Mouse (Mus musculus): ENCODE results near the gene Rarres1. TPM values are rescaled to one million over a fixed set of nuclear protein-coding genes. Genes with fewer than 3 reads are reported as not detected.

Rarres1 gene
- total and polyA plus RNA-seq, 3 experiments: 0.34 TPM; not detected in 2

- in situ Hi-C loops (cut with MboI; ENCODE audit: low pct_ligation_motif_present, low pct_unique_long_range_greater_than_20kb, low sequenced_read_pairs): no loop called here
- dilution Hi-C loops (cut with MboI; ENCODE audit: extremely low pct_ligation_motif_present, extremely low pct_unique_long_range_greater_than_20kb, low sequenced_read_pairs): no loop called here
Measured at GRCm38 (mm10) chr3:67479806-67480205, 35.5 kb downstream of the Rarres1 start.

DNA sequence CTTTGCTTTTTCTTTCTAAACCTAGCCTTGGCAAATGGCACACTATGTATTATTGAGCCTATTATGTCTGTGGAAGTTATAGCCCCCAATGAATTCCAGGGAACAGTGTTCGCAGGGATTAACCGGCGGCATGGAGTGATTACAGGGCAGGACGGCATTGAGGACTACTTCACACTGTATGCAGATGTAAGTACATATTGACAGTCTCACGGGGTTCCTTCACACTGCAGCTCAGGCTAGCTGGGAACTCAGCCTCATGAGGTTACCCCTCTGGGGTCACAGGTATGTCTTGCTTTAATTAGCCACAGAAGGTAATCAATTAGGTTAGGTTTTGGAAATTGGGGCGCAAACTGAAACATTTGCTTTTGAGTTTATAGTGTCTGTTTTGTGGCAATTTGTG is 41.9 kb downstream of the Rarres1 start:
- in situ Hi-C loops (cut with MboI; ENCODE audit: low pct_ligation_motif_present, low pct_unique_long_range_greater_than_20kb, low sequenced_read_pairs): no loop called here
- no peak overlapping the region for H3K27ac ChIP-seq (ENCODE audit: insufficient read depth, low read depth)
- no peaks in the 10 kb centered on the region for H3K79me2 ChIP-seq (replicated peaks; ENCODE audit: control insufficient read depth, extremely low read depth, insufficient read depth, poor library complexity, severe bottlenecking)
- no peaks in the 10 kb centered on the region for H3K9me3 ChIP-seq (replicated peaks; ENCODE audit: low read length)
- no peak overlapping the region for H3K4me3 ChIP-seq (replicated peaks in 1 of 3; ENCODE audit: low read depth in 2 of 3, low read length in 2 of 3, poor library complexity in 1 of 3)
- H3K9ac ChIP-seq (ENCODE audit: insufficient read depth, low read depth): no peak overlapping the region
- H3K27me3 ChIP-seq (replicated peaks): no peaks in the 10 kb centered on the region
- DNase-seq (ENCODE audit: extremely low read depth): no peak
- H3K36me3 ChIP-seq (replicated peaks in 1 of 2; ENCODE audit: control insufficient read depth in 1 of 2, insufficient read depth in 1 of 2, low read length in 1 of 2): peaks cover 38 to 85% of the 10 kb centered on the region in 2 experiments
- no peak overlapping the region for H3K4me2 ChIP-seq (ENCODE audit: insufficient read depth, low read depth, poor library complexity, severe bottlenecking)
- peaks cover 3% of the 10 kb centered on the region in 2 experiments; a peak in 3 of 4 replicates for H3K4me1 ChIP-seq (ENCODE audit: control insufficient read depth in 1 of 2, insufficient read depth in 2 of 2)
- dilution Hi-C loops (cut with MboI; ENCODE audit: extremely low pct_ligation_motif_present, extremely low pct_unique_long_range_greater_than_20kb, low sequenced_read_pairs): no loop called here
- TF ChIP-seq NRF1 (IDR thresholded peaks at IDR 0.05; ENCODE audit: low read depth, low read length): no peak
- no peak for TF ChIP-seq EP300 (IDR thresholded peaks at IDR 0.05; ENCODE audit: low read length)
- no peak for TF ChIP-seq SIN3A (IDR thresholded peaks at IDR 0.05; ENCODE audit: low read length)
- TF ChIP-seq BHLHE40 (IDR thresholded peaks at IDR 0.05; ENCODE audit: low read depth, low read length): no peak
- no peak for TF ChIP-seq POLR2AphosphoS2 (IDR thresholded peaks at IDR 0.05; ENCODE audit: low read depth, low read length)
- no peak for TF ChIP-seq ZMIZ1 (IDR thresholded peaks at IDR 0.05; ENCODE audit: low read depth, low read length)
- no peak for TF ChIP-seq E2F4 (IDR thresholded peaks at IDR 0.05; ENCODE audit: insufficient replicate concordance, low read depth, low read length)
- no peak for TF ChIP-seq CHD2 (IDR thresholded peaks at IDR 0.05; ENCODE audit: low read length)
- TF ChIP-seq NELFE (IDR thresholded peaks at IDR 0.05; ENCODE audit: low read depth, low read length): no peak
- TF ChIP-seq CHD1 (IDR thresholded peaks at IDR 0.05; ENCODE audit: low read depth, low read length): no peak
- no peak for TF ChIP-seq TCF12 (IDR thresholded peaks at IDR 0.05; ENCODE audit: low read depth, low read length)
- TF ChIP-seq UBTF (IDR thresholded peaks at IDR 0.05; ENCODE audit: low read depth, low read length): no peak
- TF ChIP-seq ZC3H11A (IDR thresholded peaks at IDR 0.05; ENCODE audit: low read depth, low read length): no peak

More at GRCm38 (mm10) chr3:67479806-67480205, 35.5 kb downstream of the Rarres1 start:
- no peaks in the 10 kb centered on the region for H3K9me3 ChIP-seq (replicated peaks; ENCODE audit: low read length)
- no peaks in the 10 kb centered on the region for H3K27me3 ChIP-seq (replicated peaks)
- no peaks in the 10 kb centered on the region for H3K4me1 ChIP-seq (ENCODE audit: control insufficient read depth in 1 of 2, insufficient read depth in 2 of 2)
- H3K36me3 ChIP-seq (replicated peaks in 1 of 2; ENCODE audit: control insufficient read depth in 1 of 2, insufficient read depth in 1 of 2, low read length in 1 of 2): peaks cover 10 to 68% of the 10 kb centered on the region in 2 experiments
- TF ChIP-seq RCOR1 (conservative IDR thresholded peaks at IDR 0.05; ENCODE audit: low read depth, low read length) (no peak), TCF12 (IDR thresholded peaks at IDR 0.05; ENCODE audit: low read depth, low read length) (no peak), MEF2A (IDR thresholded peaks at IDR 0.05; ENCODE audit: borderline replicate concordance, low read depth, low read length) (no peak), UBTF (IDR thresholded peaks at IDR 0.05; ENCODE audit: low read depth, low read length) (no peak), MAX (IDR thresholded peaks at IDR 0.05; ENCODE audit: low read length) (no peak), KAT2A (IDR thresholded peaks at IDR 0.05; ENCODE audit: insufficient replicate concordance, low read length) (no peak), GABPA (IDR thresholded peaks at IDR 0.05; ENCODE audit: insufficient replicate concordance, low read depth, low read length) (no peak), E2F4 (IDR thresholded peaks at IDR 0.05; ENCODE audit: insufficient replicate concordance, low read depth, low read length) (no peak), BHLHE40 (IDR thresholded peaks at IDR 0.05; ENCODE audit: low read depth, low read length) (no peak), JUN (IDR thresholded peaks at IDR 0.05; ENCODE audit: insufficient read depth, low read depth, low read length) (no peak), RAD21 (IDR thresholded peaks at IDR 0.05; ENCODE audit: low read depth, low read length) (no peak), CHD1 (IDR thresholded peaks at IDR 0.05; ENCODE audit: low read depth, low read length) (no peak), ELF1 (IDR thresholded peaks at IDR 0.05; ENCODE audit: low read depth, low read length) (no peak)
- no peak overlapping the region for H3K27ac ChIP-seq (ENCODE audit: insufficient read depth, low read depth)
- no peak overlapping the region for H3K9ac ChIP-seq (ENCODE audit: insufficient read depth, low read depth)
- H3K4me2 ChIP-seq (ENCODE audit: insufficient read depth, low read depth, poor library complexity, severe bottlenecking): no peak overlapping the region
- H3K4me3 ChIP-seq (replicated peaks in 1 of 3; ENCODE audit: low read depth in 2 of 3, low read length in 2 of 3, poor library complexity in 1 of 3): no peak overlapping the region
- no peaks in the 10 kb centered on the region for H3K79me2 ChIP-seq (replicated peaks; ENCODE audit: control insufficient read depth, extremely low read depth, insufficient read depth, poor library complexity, severe bottlenecking)
- no peak for DNase-seq (ENCODE audit: extremely low read depth)
